Mouse (Mus musculus) gastrocnemius, adult 2 months (tissue): ENCODE measurements around the gene Drg1. TPM values are rescaled to one million over a fixed set of nuclear protein-coding genes. Genes with fewer than 3 reads are reported as not detected.
"Not testable (repeated sequence)": the region's sequence is repeated elsewhere in the genome, so short reads cannot be mapped to it uniquely, and the experiment has no call there.

ENCODE experiments used
- DNase-seq: peaks from one replicate; pipeline ENCODE4 v3.0.0; 2022
- H3K27ac ChIP-seq: fragments of 200-600 bp; 2 replicates; pipeline ENCODE4 v1.8.1; 2022; ENCODE audit warnings: mild to moderate bottlenecking
- H3K4me3 ChIP-seq: fragments of 200-600 bp; 2 replicates; pipeline ENCODE4 v1.8.1; 2022; ENCODE audit warnings: mild to moderate bottlenecking, moderate library complexity
- CTCF ChIP-seq: fragments of 200-600 bp; IDR thresholded peaks from 2 replicates; pipeline ENCODE4 v1.8.1; 2022; ENCODE audit warnings: antibody characterized with exemption, mild to moderate bottlenecking, moderate library complexity
- intact Hi-C: fragments of 180-260 bp; cut with DNase I; formaldehyde crosslinking; loops from one replicate; pipeline ENCODE4 v1.15.1; 2025
- total RNA-seq, 2 experiments: library from RNA; stranded (reverse); gene quantifications; 2 replicates each; pipeline ENCODE4 v1.2.3; 2021

Gene Drg1
- total RNA-seq, 2 experiments from 2014 or later, result 44.1 to 45.0 TPM

DNA sequence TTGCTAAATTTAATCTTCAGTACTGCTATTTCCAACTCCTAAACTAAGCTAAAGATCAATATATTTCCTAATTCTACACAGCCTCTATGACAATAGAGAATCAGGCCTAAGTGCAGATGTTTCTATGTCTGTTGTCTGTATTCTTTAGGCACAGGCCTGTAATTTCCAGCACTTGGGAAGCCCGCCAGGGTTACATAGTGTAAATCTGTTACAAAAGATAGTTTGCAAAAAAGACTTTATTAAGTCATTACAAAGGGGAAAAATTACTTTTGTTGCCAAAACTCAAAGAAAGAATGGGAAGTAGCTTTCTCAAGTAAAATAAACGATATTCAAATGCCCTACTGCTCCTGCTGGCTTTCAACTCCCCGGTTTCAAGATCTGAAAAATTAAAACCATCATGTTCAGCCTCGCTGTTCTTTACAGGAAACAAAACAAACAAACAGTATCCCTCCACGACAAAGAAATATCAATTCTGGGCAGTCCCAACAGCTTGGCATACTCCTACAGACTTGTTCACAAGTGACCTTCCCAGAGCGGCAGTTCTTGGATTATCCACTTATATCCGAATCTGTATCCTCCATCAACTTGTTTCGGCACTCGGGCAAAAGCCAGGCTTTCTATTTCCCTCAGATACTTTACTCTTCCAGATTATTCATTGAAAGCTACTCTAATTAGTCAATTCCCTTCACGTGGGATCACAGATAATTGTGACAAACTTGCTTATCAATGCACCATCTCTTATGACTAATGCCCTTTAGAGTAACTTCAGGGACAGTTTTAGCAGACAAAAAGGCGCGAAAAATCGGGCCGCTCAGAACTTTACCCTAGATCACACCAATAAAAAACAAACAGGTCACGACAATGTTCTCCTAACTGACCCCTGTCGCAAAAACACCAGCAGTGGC lies 64.6 kb downstream of the Drg1 start:
- TF ChIP-seq CTCF, result no peak
- no peak for DNase-seq
- Histone ChIP-seq H3K4me3 (peak overlapping the region; percentile 54), H3K27ac (peak overlapping the region; percentile 79)
- intact Hi-C loops, result no loop called here

DNA sequence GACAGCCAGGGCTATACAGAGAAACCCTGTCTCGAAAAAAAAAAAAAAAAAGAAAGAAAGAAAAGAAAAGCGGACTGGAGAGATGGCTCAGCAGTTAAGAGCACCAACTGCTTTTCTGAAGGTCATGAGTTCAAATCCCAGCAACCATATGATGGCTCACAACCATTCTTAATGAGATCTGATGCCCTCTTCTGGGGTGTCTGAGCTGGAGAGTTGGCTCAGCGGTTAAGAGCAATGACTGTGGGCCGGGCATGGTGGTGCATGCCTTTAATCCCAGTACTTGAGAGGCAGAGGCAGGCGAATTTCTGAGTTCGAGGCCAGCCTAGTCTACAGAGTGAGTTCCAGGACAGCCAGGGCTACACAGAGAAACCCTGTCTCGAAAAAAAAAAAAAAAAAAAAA lies 65.6 kb downstream of the Drg1 start:
- intact Hi-C loops, DNase-seq, H3K4me3 ChIP-seq, H3K27ac ChIP-seq: not testable (repeated sequence)

DNA sequence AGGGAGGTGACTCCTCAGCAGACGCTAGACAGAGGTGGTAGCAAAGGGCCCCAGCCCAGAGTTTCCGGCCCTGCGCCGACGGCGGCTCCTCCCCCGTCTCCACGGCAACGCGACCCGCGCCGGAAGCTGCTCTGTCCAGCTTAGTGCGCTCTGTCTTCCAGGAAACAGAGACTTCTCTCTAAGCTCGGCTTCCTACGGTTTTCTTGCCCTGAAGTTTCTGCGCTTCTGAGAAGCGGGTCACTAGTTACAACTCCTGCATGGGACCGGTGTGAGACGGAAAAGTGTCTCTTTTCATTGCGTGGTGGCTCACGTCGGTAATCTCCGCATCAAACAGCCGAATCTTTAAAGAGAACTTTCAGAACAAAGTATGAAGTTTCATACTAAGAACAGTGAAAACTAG lies 72.9 kb downstream of the Drg1 start, which contains the start of gene Sfi1:
Sfi1 (minus strand) TSS at position 101 of the 400 bp plus-strand sequence.
- H3K4me3 ChIP-seq, result no peak within 1 kb of the TSS
- TF ChIP-seq CTCF, result no peak
- H3K27ac ChIP-seq, result no peak within 1 kb of the TSS
- intact Hi-C loops, result no loop called here
- DNase-seq, result no peak

DNA sequence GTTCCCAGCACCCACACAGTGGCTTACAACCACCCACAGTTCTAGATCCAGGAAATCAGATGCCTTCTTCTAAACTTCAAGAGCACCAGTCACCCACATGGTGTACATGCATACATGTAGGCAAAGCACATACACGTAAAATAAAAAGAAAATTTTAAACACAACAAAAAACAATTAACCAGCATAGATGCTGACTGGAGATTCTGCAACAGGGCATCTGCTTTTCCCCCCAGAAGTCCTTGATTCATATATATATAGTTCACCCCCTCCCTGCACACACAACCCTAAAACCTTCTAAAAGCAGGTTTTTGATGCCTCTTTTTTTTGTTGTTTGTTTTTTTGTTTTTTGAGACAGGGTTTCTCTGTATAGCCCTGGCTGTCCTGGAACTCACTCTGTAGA lies 83.5 kb downstream of the Drg1 start:
- DNase-seq, H3K27ac ChIP-seq, H3K4me3 ChIP-seq, intact Hi-C loops: not testable (repeated sequence)

DNA sequence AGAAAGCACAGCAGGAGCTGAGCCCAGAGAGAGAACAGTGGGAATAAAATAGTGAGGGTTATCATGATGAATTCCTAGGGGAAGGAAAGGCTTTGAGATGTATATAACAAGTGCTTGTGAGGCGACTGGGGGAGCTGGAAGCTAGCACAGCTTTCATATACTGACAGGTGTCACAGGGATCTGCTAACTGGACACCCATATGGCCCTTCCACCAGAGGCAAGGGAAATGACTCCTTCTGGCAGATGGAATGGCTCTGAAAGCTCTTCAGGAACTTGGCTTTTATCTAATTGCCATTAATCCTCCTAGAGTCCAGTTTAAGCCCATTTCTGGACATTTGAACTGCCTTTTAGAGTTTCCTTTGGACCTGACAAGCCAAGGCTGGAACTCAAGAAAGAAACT lies 84.2 kb downstream of the Drg1 start:
- H3K4me3 ChIP-seq, intact Hi-C loops, H3K27ac ChIP-seq, DNase-seq: not testable (repeated sequence)

DNA sequence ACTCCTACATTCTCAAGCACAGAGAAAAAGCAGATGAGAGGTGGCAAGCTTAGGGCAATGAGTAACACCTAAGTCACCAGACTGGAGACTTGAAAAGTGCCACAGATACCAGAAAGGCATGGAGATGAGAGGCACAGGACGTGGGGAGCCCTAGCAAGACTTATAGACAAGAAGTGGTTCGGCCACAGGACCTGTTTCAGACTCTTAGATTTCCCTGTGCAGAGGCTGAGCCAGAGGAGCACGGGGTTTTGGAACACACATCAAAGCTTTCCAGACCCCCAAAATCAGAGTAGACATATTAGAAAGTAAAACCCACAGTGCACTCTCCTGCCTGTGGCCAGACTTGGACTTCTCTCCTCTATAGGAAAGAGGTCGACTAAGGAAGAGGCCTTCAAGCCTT lies 85.0 kb downstream of the Drg1 start:
- intact Hi-C loops, result not testable (repeated sequence)

DNA sequence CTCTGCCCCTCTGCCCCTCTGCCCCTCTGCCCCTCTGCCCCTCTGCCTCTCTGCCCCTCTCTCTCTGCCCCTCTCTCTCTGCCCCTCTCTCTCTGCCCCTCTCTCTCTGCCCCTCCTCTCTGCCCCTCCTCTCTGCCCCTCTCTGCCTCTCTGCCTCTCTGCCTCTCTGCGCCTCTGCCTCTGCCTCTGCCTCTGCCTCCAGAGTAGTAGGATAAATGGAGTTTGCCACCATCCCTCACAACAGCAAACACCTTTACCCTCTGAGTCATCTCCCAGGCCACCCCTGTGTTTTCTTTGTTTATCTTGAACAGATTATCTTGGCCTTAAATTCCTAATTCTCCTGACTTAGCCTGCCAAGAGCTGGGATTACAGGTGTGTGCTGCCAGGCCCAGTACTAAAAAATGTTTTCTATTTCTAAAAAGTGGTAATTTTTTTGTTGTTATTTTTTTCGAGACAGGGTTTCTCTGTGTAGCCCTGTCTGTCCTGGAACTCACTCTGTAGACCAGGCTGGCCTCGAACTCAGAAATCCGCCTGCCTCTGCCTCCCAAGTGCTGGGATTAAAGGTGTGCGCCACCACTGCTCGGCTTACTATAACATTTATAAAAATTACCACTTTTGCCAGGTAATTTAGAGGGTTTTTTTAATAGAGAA lies 85.6 kb downstream of the Drg1 start:
- H3K4me3 ChIP-seq, DNase-seq, intact Hi-C loops, H3K27ac ChIP-seq: not testable (repeated sequence)

More for the DNA sequence above, 85.0 kb downstream of the Drg1 start:
- H3K27ac ChIP-seq, H3K4me3 ChIP-seq: not testable (repeated sequence)
- DNase-seq, result peak; percentile 71

DNA sequence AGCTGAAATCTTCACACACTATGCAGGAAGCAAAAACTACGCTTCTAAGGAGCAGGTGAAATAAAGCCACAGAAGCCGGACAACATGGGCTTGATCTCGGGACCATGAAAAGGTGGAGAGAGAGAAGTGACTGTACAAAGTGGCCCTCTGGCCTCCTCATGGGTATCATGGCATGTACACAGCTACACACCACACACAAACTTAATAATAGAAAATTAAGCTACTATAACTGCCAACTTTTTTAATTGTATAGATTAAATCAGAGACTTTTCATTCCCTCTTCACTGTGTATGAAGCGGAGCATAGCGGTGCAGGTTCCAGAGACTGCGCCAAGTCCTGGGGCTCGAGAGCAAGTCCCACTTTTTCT lies 86.5 kb downstream of the Drg1 start:
- H3K27ac ChIP-seq, intact Hi-C loops, H3K4me3 ChIP-seq, DNase-seq: not testable (repeated sequence)

DNA sequence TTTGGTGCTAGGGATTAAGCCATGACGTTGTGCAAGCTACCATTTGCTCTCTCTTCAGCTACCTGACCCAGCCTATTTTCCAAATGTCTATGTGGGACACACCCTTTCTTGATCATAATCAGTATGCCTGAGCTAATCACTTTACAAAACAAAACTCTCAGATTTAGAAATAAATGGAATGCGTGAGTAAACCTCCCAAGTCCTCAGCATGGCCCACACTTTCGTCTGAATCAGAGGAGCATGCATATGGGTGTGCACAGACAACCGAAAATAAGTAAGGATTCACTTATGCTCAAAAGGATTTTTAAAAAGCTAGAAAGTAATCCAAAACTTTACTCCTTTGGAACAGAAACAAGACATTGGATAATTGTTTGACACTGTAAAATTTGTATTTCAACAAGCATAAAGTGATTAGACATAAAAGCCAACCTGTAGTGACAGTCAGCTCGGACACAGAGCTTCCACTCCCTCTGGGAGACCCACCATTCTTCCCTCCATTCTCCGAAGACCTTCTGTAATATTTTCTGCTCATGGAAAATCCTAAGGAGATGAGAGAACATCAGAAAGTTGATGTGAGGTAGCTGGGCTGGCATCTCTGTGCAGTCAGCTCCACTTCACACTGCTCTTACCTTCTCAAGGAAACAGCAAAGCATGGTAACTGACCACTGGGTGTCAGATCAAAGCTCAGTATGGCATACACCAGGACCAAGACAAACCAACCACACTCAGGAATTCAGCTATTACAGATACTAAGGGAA lies 87.1 kb downstream of the Drg1 start:
- intact Hi-C loops, H3K4me3 ChIP-seq, H3K27ac ChIP-seq: not testable (repeated sequence)
- DNase-seq, result peak; percentile 43

DNA sequence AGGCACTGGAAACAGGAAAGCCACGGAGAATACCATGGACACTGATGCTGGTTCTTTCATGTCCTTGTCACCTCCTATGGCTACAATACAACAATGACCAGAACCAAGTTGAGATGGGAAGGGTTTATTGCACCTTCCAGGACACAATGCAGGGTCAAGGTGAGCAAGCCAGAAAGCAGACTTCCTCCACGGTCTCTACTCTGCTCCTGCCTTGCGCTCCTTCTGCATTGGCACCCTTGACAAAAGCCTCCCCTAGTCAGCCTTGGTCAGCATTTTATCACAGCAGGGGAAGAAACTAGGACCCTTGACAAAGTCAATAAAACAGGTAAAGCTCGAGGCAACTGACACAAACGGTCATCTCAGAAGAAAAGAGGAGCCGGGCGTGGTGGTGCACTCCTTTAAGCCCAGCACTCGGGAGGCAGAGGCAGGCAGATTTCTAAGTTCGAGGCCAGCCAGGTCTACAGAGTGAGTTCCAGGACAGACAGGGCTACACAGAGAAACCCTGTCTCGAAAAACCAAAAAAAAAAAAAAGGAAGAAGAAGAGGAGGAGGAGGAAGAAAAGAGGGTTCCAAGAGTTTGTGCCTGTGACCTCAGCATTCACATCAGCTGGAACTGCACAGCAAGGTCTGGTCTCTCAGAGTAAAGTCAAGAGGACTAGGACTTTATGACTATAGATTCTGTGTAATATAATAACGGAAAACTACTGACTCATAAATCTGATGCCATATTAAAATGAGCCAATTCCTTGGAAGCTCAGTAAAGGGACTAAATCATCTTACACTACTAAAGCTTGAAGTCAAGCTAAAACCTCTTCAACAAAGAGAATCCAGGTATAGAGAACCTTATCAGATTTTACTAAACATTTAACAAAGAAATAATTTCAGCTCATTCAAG lies 92.5 kb downstream of the Drg1 start:
- DNase-seq, result peak; percentile 70
- intact Hi-C loops, H3K4me3 ChIP-seq, H3K27ac ChIP-seq: not testable (repeated sequence)

DNA sequence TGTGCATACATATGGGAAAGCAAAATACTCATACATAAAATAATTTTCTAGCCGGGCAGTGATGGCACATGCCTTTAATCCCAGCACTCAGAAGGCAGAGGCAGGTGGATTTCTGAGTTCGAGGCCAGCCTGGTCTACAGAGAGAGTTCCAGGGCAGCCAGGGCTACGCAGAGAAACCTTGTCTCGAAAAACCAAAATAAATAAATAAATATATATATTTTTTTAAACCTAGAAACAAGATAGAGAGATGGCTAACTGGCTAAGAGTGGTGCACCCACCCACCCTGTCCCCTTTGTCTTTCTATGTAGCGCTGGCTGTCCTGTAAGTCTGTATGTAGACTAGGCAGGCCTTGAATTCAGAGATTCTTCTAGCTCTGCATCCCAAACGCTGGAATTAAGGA lies 93.7 kb downstream of the Drg1 start:
- H3K4me3 ChIP-seq, H3K27ac ChIP-seq, intact Hi-C loops, DNase-seq: not testable (repeated sequence)

DNA sequence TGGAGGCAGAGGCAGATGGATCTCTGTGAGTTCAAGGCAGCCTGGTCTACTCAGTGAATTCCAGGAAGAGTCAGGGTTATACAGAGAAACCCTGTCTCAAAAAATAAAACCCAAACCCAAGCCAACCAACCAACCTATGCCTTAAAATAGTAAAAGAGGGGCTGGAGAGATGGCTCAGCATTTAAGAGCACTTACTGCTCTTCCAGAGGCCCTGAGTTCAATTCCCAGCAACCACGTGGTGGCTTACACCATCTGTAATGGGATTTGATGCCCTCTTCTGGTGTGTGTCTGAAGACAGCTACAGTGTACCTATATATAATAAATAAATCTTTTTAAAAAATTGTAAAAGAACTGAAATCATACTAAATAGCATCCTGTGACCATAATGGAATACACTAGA lies 94.3 kb downstream of the Drg1 start:
- H3K4me3 ChIP-seq, H3K27ac ChIP-seq, intact Hi-C loops: not testable (repeated sequence)
- peak; percentile 46 for DNase-seq

DNA sequence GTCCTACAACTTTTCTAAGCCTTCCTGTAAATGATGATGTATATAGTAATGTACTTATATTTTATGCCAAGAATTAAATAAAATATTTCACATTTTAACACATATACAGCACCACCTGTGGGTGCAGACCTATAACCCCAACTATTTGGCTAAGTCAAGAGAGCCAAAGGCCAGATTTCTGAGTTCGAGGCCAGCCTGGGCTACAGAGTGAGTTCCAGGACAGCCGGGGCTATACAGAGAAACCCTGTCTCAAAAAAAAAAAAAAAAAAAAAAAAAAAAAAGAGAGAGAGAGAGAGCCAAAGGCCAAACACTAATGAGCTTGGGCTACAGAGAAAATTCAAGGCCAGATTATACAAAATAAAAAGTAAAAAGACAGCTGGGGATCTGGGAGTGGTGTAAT lies 97.2 kb downstream of the Drg1 start:
- DNase-seq, H3K4me3 ChIP-seq, intact Hi-C loops, H3K27ac ChIP-seq: not testable (repeated sequence)

DNA sequence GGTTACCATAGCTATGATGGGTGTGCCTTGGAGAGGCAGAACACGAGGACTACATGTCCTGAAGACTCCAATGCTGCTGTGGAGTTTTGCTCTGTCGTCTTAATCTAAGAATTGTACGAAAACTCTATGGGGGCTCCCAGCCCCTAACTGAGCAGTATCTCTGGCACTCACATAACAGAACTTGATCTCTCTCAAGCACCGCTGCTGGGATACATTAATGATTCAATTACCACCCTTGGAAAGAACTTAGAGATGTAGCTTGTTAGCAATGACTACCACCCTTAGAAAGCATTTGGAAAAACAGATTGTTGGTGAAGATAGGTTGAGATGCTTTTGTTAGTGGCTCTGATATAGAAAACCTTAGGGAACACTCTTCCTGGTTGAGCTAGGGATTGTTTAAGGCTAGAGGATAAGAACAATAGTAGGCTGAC lies 98.6 kb downstream of the Drg1 start:
- H3K27ac ChIP-seq, intact Hi-C loops, H3K4me3 ChIP-seq: not testable (repeated sequence)
- DNase-seq, result peak; percentile 45

DNA sequence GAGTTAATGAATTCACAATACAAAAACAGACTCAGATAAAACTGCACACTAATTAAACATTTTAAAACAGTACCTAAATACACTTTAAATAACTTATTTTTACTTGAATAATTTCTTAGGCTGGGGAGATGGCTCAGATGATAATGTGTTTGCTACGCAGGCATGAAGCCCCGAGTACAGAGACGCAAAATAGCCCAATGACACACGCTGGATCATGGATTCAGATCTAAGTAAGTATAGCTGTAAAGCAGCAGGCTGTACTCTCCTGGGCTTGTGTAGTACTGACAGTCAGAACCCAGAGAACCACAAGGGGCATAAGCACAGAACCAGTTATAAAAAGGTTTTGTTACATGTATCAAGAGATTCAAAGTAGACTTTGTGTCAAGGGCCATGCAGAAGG lies 99.1 kb downstream of the Drg1 start:
- DNase-seq, H3K4me3 ChIP-seq, H3K27ac ChIP-seq, intact Hi-C loops: not testable (repeated sequence)

DNA sequence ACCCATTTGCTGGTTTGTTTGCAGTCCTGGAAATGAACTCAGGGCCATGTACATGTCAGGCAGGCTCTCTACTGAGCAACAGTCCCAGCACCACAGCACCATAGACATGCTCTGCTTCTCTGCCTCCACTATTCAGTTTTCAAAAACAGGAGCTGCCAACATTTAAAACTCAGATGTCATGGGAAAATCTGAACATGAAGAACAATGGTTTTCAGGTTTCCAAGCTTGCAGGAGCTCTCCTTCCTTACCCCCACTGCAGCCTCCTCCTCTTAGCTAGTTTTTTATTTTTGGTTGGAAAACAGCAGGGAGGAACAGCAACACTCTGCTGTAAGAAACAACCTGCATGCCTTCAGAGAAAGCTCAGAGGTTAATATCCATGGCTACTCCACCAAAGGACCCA lies 99.9 kb downstream of the Drg1 start:
- H3K27ac ChIP-seq, H3K4me3 ChIP-seq, intact Hi-C loops, DNase-seq: not testable (repeated sequence)

DNA sequence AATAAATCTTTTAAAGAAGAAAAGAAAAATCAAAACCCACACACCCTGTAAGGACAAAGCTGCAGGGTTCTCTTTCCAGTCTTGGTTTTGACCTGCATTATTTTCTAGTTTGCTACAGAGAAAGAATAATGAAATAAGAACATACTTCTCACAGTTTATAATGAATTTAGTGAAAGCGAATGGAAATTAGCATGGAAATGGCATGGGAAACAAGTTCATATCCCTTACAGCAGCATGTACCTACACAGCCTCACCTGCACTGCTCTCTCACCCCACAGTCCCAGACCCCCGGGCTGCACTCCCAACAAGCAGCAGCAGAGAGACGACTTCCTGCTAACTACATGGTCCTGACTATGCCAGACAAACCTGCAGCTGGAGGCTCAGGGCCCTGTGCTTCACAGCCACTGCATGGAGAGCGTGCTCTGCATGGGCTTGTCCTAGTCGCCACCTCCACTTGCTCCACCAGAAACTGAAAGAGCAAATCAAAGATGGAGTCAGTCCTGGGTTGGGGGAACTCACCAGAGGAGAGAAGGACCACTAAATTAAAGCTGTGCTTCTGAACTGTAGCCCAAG lies 100.9 kb downstream of the Drg1 start:
- H3K27ac ChIP-seq, H3K4me3 ChIP-seq, DNase-seq, intact Hi-C loops: not testable (repeated sequence)
